Mouse (Mus musculus): ENCODE results near the gene Abl2. TPM values are rescaled to one million over a fixed set of nuclear protein-coding genes. Genes with fewer than 3 reads are reported as not detected.

Abl2 gene
- total and polyA plus RNA-seq, 2 experiments from 2014 or later = 4.6 to 29.2 TPM

GRCm38 (mm10) chr1:156674195-156675000, 115.8 kb downstream of the Abl2 start, which contains the start of gene Tor3a:
Tor3a (minus strand) TSS chr1:156674356.
- H3K27ac ChIP-seq (ENCODE audit: low read depth, low read length) = peak within 1 kb of the TSS; percentile 35; the same call in 1 of the 2 replicates
- peak within 1 kb of the TSS; percentile 92 for H3K4me2 ChIP-seq (ENCODE audit: low read depth)
- H3K9me3 ChIP-seq (ENCODE audit: low read length) = no peaks in the 10 kb centered on the region
- H3K27me3 ChIP-seq (ENCODE audit: insufficient read depth, low read length) = 0 out of 2 replicates have a peak, but pooled peaks cover 3% of the 10 kb centered on the region
- ATAC-seq (peak; percentile 78), DNase-seq (peak; percentile 45)
- no peaks in the 10 kb centered on the region for H3K4me1 ChIP-seq (ENCODE audit: insufficient read depth)
- 8% methylated on average over 37 of the region's 37 CpGs for WGBS
- H3K4me3 ChIP-seq (ENCODE audit: low read depth, low read length) = peak within 1 kb of the TSS; percentile 48
- peak within 1 kb of the TSS; percentile 53 for H3K9ac ChIP-seq
- no peaks in the 10 kb centered on the region; the same call in 1 of the 2 replicates for H3K36me3 ChIP-seq (ENCODE audit: insufficient read depth)
- no peak; the same call in 1 of the 2 replicates for TF ChIP-seq CTCF (IDR thresholded peaks at IDR 0.05; ENCODE audit: low read depth)

- DNase-seq (peak; percentile 71), ATAC-seq (no peak)
- 40% methylated on average over 12 of the region's 12 CpGs for WGBS
- Histone ChIP-seq H3K27me3 (ENCODE audit: insufficient read depth, low read length) (0 out of 2 replicates have a peak, but pooled peaks cover 3% of the 10 kb centered on the region), H3K9me3 (ENCODE audit: low read length) (no peaks in the 10 kb centered on the region), H3K4me2 (ENCODE audit: low read depth) (no peak overlapping the region), H3K9ac (no peak overlapping the region), H3K27ac (ENCODE audit: low read depth, low read length) (no peak overlapping the region), H3K4me3 (ENCODE audit: low read depth, low read length) (no peak overlapping the region), H3K36me3 (ENCODE audit: insufficient read depth) (peaks cover 10% of the 10 kb centered on the region), H3K4me1 (ENCODE audit: insufficient read depth) (no peaks in the 10 kb centered on the region)
- TF ChIP-seq CTCF (IDR thresholded peaks at IDR 0.05; ENCODE audit: low read depth) = peak; percentile 80
Measured at GRCm38 (mm10) chr1:156676171-156676570, 117.6 kb downstream of the Abl2 start.

GRCm38 (mm10) chr1:156676596-156676995, 118.0 kb downstream of the Abl2 start:
- no peaks in the 10 kb centered on the region for H3K9me3 ChIP-seq (ENCODE audit: low read length)
- peaks cover 12% of the 10 kb centered on the region for H3K36me3 ChIP-seq (ENCODE audit: insufficient read depth)
- H3K4me3 ChIP-seq (ENCODE audit: low read depth, low read length) = no peak overlapping the region
- H3K4me1 ChIP-seq (ENCODE audit: insufficient read depth) = no peaks in the 10 kb centered on the region
- no peak overlapping the region for H3K4me2 ChIP-seq (ENCODE audit: low read depth)
- no peak for TF ChIP-seq CTCF (IDR thresholded peaks at IDR 0.05; ENCODE audit: low read depth)
- DNase-seq (no peak), ATAC-seq (no peak)
- H3K27ac ChIP-seq (ENCODE audit: low read depth, low read length) = no peak overlapping the region
- no peak overlapping the region for H3K9ac ChIP-seq
- 69% methylated on average over 5 of the region's 5 CpGs for WGBS
- 0 out of 2 replicates have a peak, but pooled peaks cover 3% of the 10 kb centered on the region for H3K27me3 ChIP-seq (ENCODE audit: insufficient read depth, low read length)

- no peak for ATAC-seq
- no peak overlapping the region for H3K4me3 ChIP-seq (ENCODE audit: low read depth, low read length)
- no peak for DNase-seq
- no peak overlapping the region for H3K9ac ChIP-seq
- H3K27me3 ChIP-seq (ENCODE audit: insufficient read depth, low read length) = 0 out of 2 replicates have a peak, but pooled peaks cover 3% of the 10 kb centered on the region
- H3K27ac ChIP-seq (ENCODE audit: low read depth, low read length) = no peak overlapping the region
- TF ChIP-seq CTCF (IDR thresholded peaks at IDR 0.05; ENCODE audit: low read depth) = no peak
- no peak overlapping the region for H3K4me2 ChIP-seq (ENCODE audit: low read depth)
- 68% methylated on average over 3 of the region's 3 CpGs for WGBS
- H3K4me1 ChIP-seq (ENCODE audit: insufficient read depth) = no peaks in the 10 kb centered on the region
- no peaks in the 10 kb centered on the region for H3K9me3 ChIP-seq (ENCODE audit: low read length)
- peaks cover 12% of the 10 kb centered on the region for H3K36me3 ChIP-seq (ENCODE audit: insufficient read depth)
Measured at GRCm38 (mm10) chr1:156677230-156677629, 118.6 kb downstream of the Abl2 start.

- Histone ChIP-seq H3K36me3 (ENCODE audit: insufficient read depth) (peaks cover 25% of the 10 kb centered on the region), H3K9ac (no peak overlapping the region), H3K27me3 (ENCODE audit: insufficient read depth, low read length) (0 out of 2 replicates have a peak, but pooled peaks cover under 1% of the 10 kb centered on the region), H3K9me3 (ENCODE audit: low read length) (no peaks in the 10 kb centered on the region), H3K27ac (ENCODE audit: low read depth, low read length) (no peak overlapping the region), H3K4me1 (ENCODE audit: insufficient read depth) (no peaks in the 10 kb centered on the region), H3K4me3 (ENCODE audit: low read depth, low read length) (no peak overlapping the region), H3K4me2 (ENCODE audit: low read depth) (no peak overlapping the region)
- TF ChIP-seq CTCF (IDR thresholded peaks at IDR 0.05; ENCODE audit: low read depth) = no peak
- ATAC-seq (no peak), DNase-seq (no peak)
- WGBS = 63% methylated on average over 9 of the region's 9 CpGs
Measured at GRCm38 (mm10) chr1:156679599-156679998, 121.0 kb downstream of the Abl2 start.

GRCm38 (mm10) chr1:156686025-156686661, 127.6 kb downstream of the Abl2 start:
- H3K4me3 ChIP-seq (ENCODE audit: low read depth, low read length) = no peak overlapping the region
- no peak overlapping the region for H3K9ac ChIP-seq
- DNase-seq = no peak
- WGBS = 60% methylated on average over 7 of the region's 7 CpGs
- no peak overlapping the region for H3K4me2 ChIP-seq (ENCODE audit: low read depth)
- H3K4me1 ChIP-seq (ENCODE audit: insufficient read depth) = no peaks in the 10 kb centered on the region
- H3K9me3 ChIP-seq (ENCODE audit: low read length) = no peaks in the 10 kb centered on the region
- H3K27ac ChIP-seq (ENCODE audit: low read depth, low read length) = no peak overlapping the region
- no peak for ATAC-seq
- peaks cover 60% of the 10 kb centered on the region for H3K36me3 ChIP-seq (ENCODE audit: insufficient read depth)
- TF ChIP-seq CTCF (IDR thresholded peaks at IDR 0.05; ENCODE audit: low read depth) = no peak
- H3K27me3 ChIP-seq (ENCODE audit: insufficient read depth, low read length) = no peaks in the 10 kb centered on the region

Other genes with a start within 250 kb of the Abl2 start
- gene Nphs2, start 248.1 kb upstream of the Abl2 start, total RNA-seq (2014; rRNA removed) = 1.2 and 2.4 TPM in 2 replicates
- gene Nphs2, start 248.1 kb upstream of the Abl2 start, polyA plus RNA-seq (2015; fragmentation: Nextera tagmentation; extraction: Ambion mirVana) = 1.1 and 1.4 TPM in 2 replicates
- gene Gm2000, start 192.7 kb upstream of the Abl2 start, total RNA-seq (2014; rRNA removed) = 646 and 750 TPM in 2 replicates
- 515 and 680 TPM in 2 replicates for gene Gm2000, start 192.7 kb upstream of the Abl2 start, polyA plus RNA-seq (2015; fragmentation: Nextera tagmentation; extraction: Ambion mirVana)
- gene Axdnd1, start 137.6 kb upstream of the Abl2 start, total RNA-seq (2014; rRNA removed) = 0.23 and 0.52 TPM in 2 replicates
- 0.29 and 0.56 TPM in 2 replicates for gene Axdnd1, start 137.6 kb upstream of the Abl2 start, polyA plus RNA-seq (2015; fragmentation: Nextera tagmentation; extraction: Ambion mirVana)
- gene Soat1, start 84.5 kb upstream of the Abl2 start, total RNA-seq (2014; rRNA removed) = 20.1 and 20.6 TPM in 2 replicates
- gene Soat1, start 84.5 kb upstream of the Abl2 start, polyA plus RNA-seq (2015; fragmentation: Nextera tagmentation; extraction: Ambion mirVana) = 5.4 and 11.7 TPM in 2 replicates
- gene Gm10031, start 34.8 kb upstream of the Abl2 start, total RNA-seq (2014; rRNA removed) = 21.8 and 24.6 TPM in 2 replicates
- gene Gm10031, start 34.8 kb upstream of the Abl2 start, polyA plus RNA-seq (2015; fragmentation: Nextera tagmentation; extraction: Ambion mirVana) = 0.49 and 0.75 TPM in 2 replicates
- 1.5 and 4.5 TPM in 2 replicates for gene Tor3a, start 115.6 kb downstream of the Abl2 start, total RNA-seq (2014; rRNA removed)
- 4.0 and 4.4 TPM in 2 replicates for gene Tor3a, start 115.6 kb downstream of the Abl2 start, polyA plus RNA-seq (2015; fragmentation: Nextera tagmentation; extraction: Ambion mirVana)
- gene Fam20b, start 160.3 kb downstream of the Abl2 start, total RNA-seq (2014; rRNA removed) = 60.6 and 68.1 TPM in 2 replicates
- 21.0 and 30.4 TPM in 2 replicates for gene Fam20b, start 160.3 kb downstream of the Abl2 start, polyA plus RNA-seq (2015; fragmentation: Nextera tagmentation; extraction: Ambion mirVana)

All from forebrain, postnatal 0 days (tissue).